Mouse (Mus musculus): ENCODE results near the gene Pacrg. TPM values are rescaled to one million over a fixed set of nuclear protein-coding genes. Genes with fewer than 3 reads are reported as not detected.

The Pacrg gene
- polyA plus RNA-seq, 1 experiment from 2014 or later = 4.8 TPM

- no peak for ATAC-seq (ENCODE audit: low FRiP score, low read depth)
- 44% methylated on average over 8 of the region's 8 CpGs for WGBS
These were observed 484.4 kb downstream of the Pacrg start for GRCm38 (mm10) chr17:10355746-10356145.

More at GRCm38 (mm10) chr17:10355746-10356145, 484.4 kb downstream of the Pacrg start:
- Histone ChIP-seq H3K4me1 (peaks cover 27% of the 10 kb centered on the region; the same call in 1 of the 2 replicates), H3K27me3 (no peaks in the 10 kb centered on the region), H3K9me3 (no peaks in the 10 kb centered on the region), H3K36me3 (no peaks in the 10 kb centered on the region), H3K27ac (replicated peaks) (no peak overlapping the region; the same call in 1 of the 2 replicates), H3K4me3 (no peak overlapping the region), H3K4me2 (replicated peaks) (no peak overlapping the region), H3K9ac (replicated peaks) (no peak overlapping the region)

Other genes with a start within 250 kb of the Pacrg start
- gene Prkn, start 73 bp upstream of the Pacrg start, polyA plus RNA-seq (2016; fragmentation: Nextera tagmentation; extraction: Ambion mirVana) = 2.1 and 2.7 TPM in 2 replicates

All from midbrain, embryonic 12.5 days (tissue).